Mouse (Mus musculus): Measurements from ENCODE around the gene Hyal2. TPM values are rescaled to one million over a fixed set of nuclear protein-coding genes. Genes with fewer than 3 reads are reported as not detected.

Gene Hyal2
- total RNA-seq, 2 experiments from 2014 or later, result 43.4 to 49.7 TPM

GRCm38 (mm10) chr9:107612945-107613569 is 45.3 kb downstream of the Hyal2 start:
- DNase-seq, result peak; percentile 56

- DNase-seq, result no peak
Observed at GRCm38 (mm10) chr9:107615035-107615434, 47.3 kb downstream of the Hyal2 start.

GRCm38 (mm10) chr9:107617461-107617860 is 49.7 kb downstream of the Hyal2 start:
- DNase-seq, result no peak

- DNase-seq, result no peak
Observed at GRCm38 (mm10) chr9:107618098-107618497, 50.4 kb downstream of the Hyal2 start.

- DNase-seq, result peak; percentile 75
Observed at GRCm38 (mm10) chr9:107618778-107619545, 51.2 kb downstream of the Hyal2 start.

- peak; percentile 64 for DNase-seq
Observed at GRCm38 (mm10) chr9:107619546-107619879, 51.8 kb downstream of the Hyal2 start.

GRCm38 (mm10) chr9:107620954-107621353 is 53.2 kb downstream of the Hyal2 start:
- no peak for DNase-seq

Other genes starting within 250 kb of the Hyal2 start
- 10 to 100 TPM; 13.0 to 15.0 TPM for gene Hemk1, start 229.6 kb upstream of the Hyal2 start, total RNA-seq (2021)
- 1 to 10 TPM; 4.6 to 5.8 TPM for gene 6430571L13Rik, start 227.3 kb upstream of the Hyal2 start, total RNA-seq (2021)
- 10 to 100 TPM; 21.2 to 23.1 TPM for gene Cacna2d2, start 168.3 kb upstream of the Hyal2 start, total RNA-seq (2021)
- gene Tmem115, start 34.0 kb upstream of the Hyal2 start, total RNA-seq (2021), result 10 to 100 TPM; 22.1 to 22.8 TPM
- gene Cyb561d2, start 25.8 kb upstream of the Hyal2 start, total RNA-seq (2021), result 1 to 10 TPM; 6.6 to 7.2 TPM
- 10 to 100 TPM; 12.0 TPM for gene Nprl2, start 25.7 kb upstream of the Hyal2 start, total RNA-seq (2021)
- gene Zmynd10, start 20.6 kb upstream of the Hyal2 start, total RNA-seq (2021), result under 1 TPM; 0.26 to 0.32 TPM
- 10 to 100 TPM; 38.8 to 39.4 TPM for gene Rassf1, start 16.4 kb upstream of the Hyal2 start, total RNA-seq (2021)
- 10 to 100 TPM; 22.3 to 24.0 TPM for gene Tusc2, start 4.7 kb upstream of the Hyal2 start, total RNA-seq (2021)
- 1 to 10 TPM; 3.4 to 4.7 TPM for gene Hyal1, start 9.0 kb downstream of the Hyal2 start, total RNA-seq (2021)
- 10 to 100 TPM; 12.2 to 12.4 TPM for gene Naa80, start 10.9 kb downstream of the Hyal2 start, total RNA-seq (2021)
- gene Hyal3, start 12.9 kb downstream of the Hyal2 start, total RNA-seq (2021), result 1 to 10 TPM in 1 of 2 experiments, under 1 TPM in 1; 0.74 to 1.1 TPM
- 10 to 100 TPM; 41.6 to 44.4 TPM for gene Ifrd2, start 19.7 kb downstream of the Hyal2 start, total RNA-seq (2021)
- gene Sema3b, start 41.3 kb downstream of the Hyal2 start, total RNA-seq (2021), result 10 to 100 TPM; 16.2 to 18.8 TPM
- gene Gnai2, start 67.4 kb downstream of the Hyal2 start, total RNA-seq (2021), result 100 to 1,000 TPM; 462 to 469 TPM
- 1 to 10 TPM; 8.0 to 8.1 TPM for gene Slc38a3, start 101.6 kb downstream of the Hyal2 start, total RNA-seq (2021)
- gene Gnat1, start 111.8 kb downstream of the Hyal2 start, total RNA-seq (2021), result not detected
- 10 to 100 TPM; 18.7 to 20.9 TPM for gene Sema3f, start 142.5 kb downstream of the Hyal2 start, total RNA-seq (2021)
- 10 to 100 TPM; 65.4 to 73.1 TPM for gene Rbm5, start 203.1 kb downstream of the Hyal2 start, total RNA-seq (2021)